In the genomic region with DNA sequence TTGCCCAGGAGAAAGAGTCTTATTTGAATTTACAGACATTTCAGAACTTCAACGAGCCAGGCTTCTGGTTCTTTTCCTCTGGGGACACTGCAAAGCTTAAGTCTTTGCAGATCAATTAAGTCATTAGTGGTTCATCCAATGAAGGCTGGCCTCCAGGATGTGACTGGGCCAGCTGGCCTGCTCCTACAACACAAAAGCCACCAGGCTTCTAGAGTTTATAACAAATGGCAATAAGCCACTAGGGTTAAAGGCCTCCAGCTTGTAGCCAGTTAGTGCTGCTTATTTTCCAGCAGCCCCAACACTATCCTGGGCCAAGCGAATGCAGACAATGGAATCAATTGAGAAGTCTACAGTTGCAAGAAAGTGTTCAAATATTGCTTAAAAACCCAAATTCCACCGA, we compare ENCODE assay signal across 10 mouse cellular contexts.
DNase-seq lines count a peak whose midpoint lies in the region; ATAC-seq lines count a peak whose summit lies in the region.
"Had no signal": no experiment of that assay in that cellular context is flagged by ENCODE, and none has a peak within 500 bp of the region (broad histone marks: within the 10 kb centered on the region; RNA-seq: fewer than 3 reads in every experiment).

No protein-coding gene starts in this region.

- no peak overlapping the region for H3K9ac ChIP-seq in midbrain, embryonic 16.5 days (ENCODE audit: low read depth, low read length)

- H3K9me3 ChIP-seq in midbrain, embryonic 10.5 days (replicated peaks) = no peaks in the 10 kb centered on the region
- no peaks in the 10 kb centered on the region for H3K9me3 ChIP-seq in midbrain, embryonic 16.5 days (replicated peaks; ENCODE audit: control insufficient read depth, low read length, poor library complexity, severe bottlenecking)
- no peaks in the 10 kb centered on the region for H3K9me3 ChIP-seq in forebrain, embryonic 10.5 days

- peaks cover 4% of the 10 kb centered on the region; the same call in 1 of the 2 replicates for H3K4me1 ChIP-seq in midbrain, embryonic 10.5 days
- H3K4me1 ChIP-seq in midbrain, embryonic 16.5 days (ENCODE audit: control insufficient read depth, insufficient read depth, low read length) = no peaks in the 10 kb centered on the region; the same call in 1 of the 2 replicates
- peaks cover 4% of the 10 kb centered on the region for H3K4me1 ChIP-seq in forebrain, embryonic 10.5 days

- H3K27ac ChIP-seq in midbrain, embryonic 10.5 days (replicated peaks) = no peak overlapping the region
- no peak overlapping the region for H3K27ac ChIP-seq in midbrain, embryonic 16.5 days (ENCODE audit: low read length)
- no peak overlapping the region for H3K27ac ChIP-seq in forebrain, embryonic 10.5 days

- peak; percentile 0 for DNase-seq in gastrocnemius, adult 18-20 months (ENCODE audit: low spot score)
- no peak for DNase-seq in gastrocnemius, adult 8-10 months (ENCODE audit: low spot score in 2 of 2)
- DNase-seq in midbrain, embryonic 10.5 days (ENCODE audit: low spot score) = peak; percentile 13
- peak; percentile 19 for DNase-seq in embryo, embryonic 11 days
- DNase-seq in retina, embryonic 14.5 days (ENCODE audit: low spot score) = peak; percentile 45
- no peak for DNase-seq in right cerebral cortex, postnatal 4 days
- no peak for DNase-seq in forebrain, embryonic 10.5 days (ENCODE audit: extremely low spot score, low spot score)
- DNase-seq: thymus, adult 18-20 months had no signal

- H3K36me3 ChIP-seq in midbrain, embryonic 10.5 days = no peaks in the 10 kb centered on the region
- H3K36me3 ChIP-seq in midbrain, embryonic 16.5 days (ENCODE audit: control insufficient read depth, insufficient read depth, low read length) = no peaks in the 10 kb centered on the region
- H3K36me3 ChIP-seq in forebrain, embryonic 10.5 days (replicated peaks) = no peaks in the 10 kb centered on the region

- ATAC-seq in midbrain, embryonic 16.5 days = no peak; the same call in 1 of the 2 replicates
- ATAC-seq: inflammation-experienced regulatory T-cells, adult 6 months had no signal

- whole genome bisulfite sequencing in midbrain, embryonic 10.5 days = 54% methylated on average over 3 of the region's 3 CpGs
- WGBS in midbrain, embryonic 16.5 days = 46% methylated on average over 3 of the region's 3 CpGs
- WGBS in forebrain, embryonic 10.5 days = 44% methylated on average over 3 of the region's 3 CpGs

- no peaks in the 10 kb centered on the region for H3K27me3 ChIP-seq in midbrain, embryonic 10.5 days (ENCODE audit: low read depth, poor library complexity, severe bottlenecking)
- no peaks in the 10 kb centered on the region for H3K27me3 ChIP-seq in midbrain, embryonic 16.5 days (ENCODE audit: control insufficient read depth, insufficient read depth, low read depth, low read length)
- no peaks in the 10 kb centered on the region for H3K27me3 ChIP-seq in forebrain, embryonic 10.5 days (ENCODE audit: poor library complexity, severe bottlenecking)

- H3K4me3 ChIP-seq in midbrain, embryonic 10.5 days = no peak overlapping the region
- no peak overlapping the region for H3K4me3 ChIP-seq in midbrain, embryonic 16.5 days (ENCODE audit: low read depth, low read length)
- H3K4me3 ChIP-seq in forebrain, embryonic 10.5 days = no peak overlapping the region

- H3K4me2 ChIP-seq in midbrain, embryonic 16.5 days (ENCODE audit: low read length) = no peak overlapping the region

Comparison
In these comparisons a context has a peak if more than half of its experiments do, and no peak if none do; other contexts are left out.
1. DNase-seq: peak in gastrocnemius, adult 18-20 months (single experiment), midbrain, embryonic 10.5 days (single experiment), embryo, embryonic 11 days (single experiment) and retina, embryonic 14.5 days (single experiment); none in gastrocnemius, adult 8-10 months (0 of 2), right cerebral cortex, postnatal 4 days (single experiment) and forebrain, embryonic 10.5 days (single experiment).